ENCODE assay signal across 20 mouse cellular contexts in genomic region chr10:25319531-25319930, GRCm38 (mm10).
"Had no signal": no experiment of that assay in that cellular context is flagged by ENCODE, and none has a peak within 500 bp of the region (broad histone marks: within the 10 kb centered on the region; RNA-seq: fewer than 3 reads in every experiment).

No protein-coding gene starts in this region.

- H3K9me3 ChIP-seq: lung, embryonic 15.5 days; midbrain, embryonic 10.5 days; midbrain, embryonic 12.5 days; neural tube, embryonic 13.5 days; neural tube, embryonic 15.5 days had no signal

- H3K27me3 ChIP-seq: lung, embryonic 15.5 days; midbrain, embryonic 12.5 days; neural tube, embryonic 13.5 days; neural tube, embryonic 15.5 days had no signal

- H3K36me3 ChIP-seq: lung, embryonic 15.5 days; midbrain, embryonic 10.5 days; midbrain, embryonic 12.5 days; neural tube, embryonic 13.5 days; neural tube, embryonic 15.5 days had no signal

- H3K27ac ChIP-seq: lung, embryonic 15.5 days; midbrain, embryonic 10.5 days; midbrain, embryonic 12.5 days; neural tube, embryonic 13.5 days; neural tube, embryonic 15.5 days had no signal

- ATAC-seq: lung, postnatal 0 days; midbrain, embryonic 16.5 days had no signal

- H3K4me2 ChIP-seq: lung, embryonic 15.5 days; midbrain, embryonic 12.5 days; neural tube, embryonic 13.5 days; neural tube, embryonic 15.5 days had no signal

- DNase-seq: lung, adult 2 months; lung, postnatal 14 days; lung, postnatal 36 days; midbrain, embryonic 14.5 days; retina, postnatal 1 day; right cerebral cortex, adult 18-20 months; right cerebral cortex, postnatal 25 days; right cerebral cortex, postnatal 4 days; spleen, adult 18-20 months; thymus, adult 18-20 months; thymus, postnatal 14 days; thymus, postnatal 36 days had no signal

- H3K4me3 ChIP-seq: lung, embryonic 15.5 days; midbrain, embryonic 10.5 days; midbrain, embryonic 12.5 days; myocyte; neural tube, embryonic 13.5 days; neural tube, embryonic 15.5 days had no signal

- H3K9ac ChIP-seq: lung, embryonic 15.5 days; midbrain, embryonic 12.5 days; neural tube, embryonic 13.5 days; neural tube, embryonic 15.5 days had no signal

- H3K4me1 ChIP-seq: midbrain, embryonic 12.5 days; neural tube, embryonic 15.5 days had no signal
